Mouse (Mus musculus): Measurements from ENCODE around the gene Robo1. TPM values are rescaled to one million over a fixed set of nuclear protein-coding genes. Genes with fewer than 3 reads are reported as not detected.

Gene Robo1
- polyA plus RNA-seq, 1 experiment from 2014 or later, result 44.5 TPM

DNA sequence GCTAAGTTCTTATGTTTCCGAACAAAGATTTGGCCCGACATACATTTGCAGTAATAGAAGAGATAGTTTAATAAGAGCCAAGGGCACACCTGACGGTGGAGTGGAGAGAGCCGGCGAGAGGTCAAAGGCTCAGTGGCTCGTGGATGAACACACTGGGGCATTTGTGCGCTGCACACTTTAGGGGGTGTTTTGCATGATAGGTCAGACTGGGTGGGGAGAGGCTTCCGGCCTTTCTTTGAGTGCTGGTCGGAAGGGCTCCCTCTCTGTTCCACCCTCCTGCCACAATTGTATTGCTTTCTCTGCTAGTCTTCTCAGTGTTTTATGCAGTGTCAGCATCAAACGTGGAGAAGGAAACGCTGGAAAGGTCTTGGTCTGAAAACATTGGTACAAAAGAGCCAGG is 392.2 kb downstream of the Robo1 start:
- Histone ChIP-seq H3K27ac (replicated peaks) (no peak overlapping the region), H3K9me3 (no peaks in the 10 kb centered on the region), H3K4me3 (no peak overlapping the region), H3K27me3 (replicated peaks; ENCODE audit: low read depth, poor library complexity, severe bottlenecking) (no peaks in the 10 kb centered on the region), H3K36me3 (replicated peaks) (no peaks in the 10 kb centered on the region; the same call in 1 of the 2 replicates), H3K4me1 (peaks cover 49% of the 10 kb centered on the region)
- no peak for DNase-seq (ENCODE audit: low spot score)
- 79% methylated on average over 11 of the region's 11 CpGs for WGBS

DNA sequence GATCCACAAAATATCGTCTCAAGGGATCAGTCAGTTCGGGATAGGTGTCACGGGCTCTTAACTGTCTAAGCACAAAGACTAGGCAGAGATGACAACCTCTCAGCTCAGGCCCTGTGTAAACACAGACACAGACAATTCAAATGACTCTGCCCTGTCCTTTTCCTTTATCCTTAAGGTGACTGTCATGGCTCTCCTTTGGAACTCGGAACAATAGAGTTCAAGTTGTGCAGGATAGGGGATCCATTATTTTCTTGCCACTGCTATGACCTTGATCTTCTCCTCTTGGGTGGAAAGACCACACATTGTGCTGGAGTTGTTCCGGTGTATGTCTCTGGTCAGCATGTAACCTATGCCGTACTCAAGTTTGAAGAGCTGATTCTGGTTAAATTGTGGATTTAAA is 395.4 kb downstream of the Robo1 start:
- 79% methylated on average over 6 of the region's 6 CpGs for WGBS
- Histone ChIP-seq H3K9me3 (no peaks in the 10 kb centered on the region), H3K27me3 (replicated peaks; ENCODE audit: low read depth, poor library complexity, severe bottlenecking) (no peaks in the 10 kb centered on the region), H3K4me3 (no peak overlapping the region), H3K36me3 (replicated peaks) (peaks cover 4% of the 10 kb centered on the region; the same call in 1 of the 2 replicates), H3K27ac (replicated peaks) (no peak overlapping the region), H3K4me1 (peaks cover 38% of the 10 kb centered on the region)
- no peak for DNase-seq (ENCODE audit: low spot score)

DNA sequence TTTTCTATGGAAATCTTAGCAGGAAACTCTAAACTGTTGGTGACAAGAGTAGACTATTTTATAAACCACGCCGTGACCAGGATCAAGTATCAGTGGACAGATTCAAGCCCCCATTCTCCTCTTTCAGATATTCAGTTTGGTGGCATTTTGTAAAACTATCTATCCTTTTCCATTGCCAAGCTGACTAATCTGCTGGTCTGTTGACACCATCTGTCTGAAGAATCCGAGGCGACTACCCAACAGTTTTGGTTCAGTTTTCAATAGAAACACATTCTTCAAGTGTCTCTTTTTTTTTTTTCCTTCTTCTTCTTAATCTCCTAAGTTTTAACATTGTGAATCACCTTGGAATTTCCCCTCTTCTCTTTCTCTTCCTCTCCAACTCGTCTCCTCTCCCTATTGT is 397.7 kb downstream of the Robo1 start:
- WGBS, result 75% methylated on average over 5 of the region's 5 CpGs
- H3K27ac ChIP-seq (replicated peaks), result no peak overlapping the region
- no peaks in the 10 kb centered on the region for H3K9me3 ChIP-seq
- DNase-seq (ENCODE audit: low spot score), result no peak
- H3K27me3 ChIP-seq (replicated peaks; ENCODE audit: low read depth, poor library complexity, severe bottlenecking), result no peaks in the 10 kb centered on the region
- peaks cover 10% of the 10 kb centered on the region for H3K36me3 ChIP-seq (replicated peaks)
- no peak overlapping the region for H3K4me3 ChIP-seq
- H3K4me1 ChIP-seq, result peaks cover 18% of the 10 kb centered on the region

DNA sequence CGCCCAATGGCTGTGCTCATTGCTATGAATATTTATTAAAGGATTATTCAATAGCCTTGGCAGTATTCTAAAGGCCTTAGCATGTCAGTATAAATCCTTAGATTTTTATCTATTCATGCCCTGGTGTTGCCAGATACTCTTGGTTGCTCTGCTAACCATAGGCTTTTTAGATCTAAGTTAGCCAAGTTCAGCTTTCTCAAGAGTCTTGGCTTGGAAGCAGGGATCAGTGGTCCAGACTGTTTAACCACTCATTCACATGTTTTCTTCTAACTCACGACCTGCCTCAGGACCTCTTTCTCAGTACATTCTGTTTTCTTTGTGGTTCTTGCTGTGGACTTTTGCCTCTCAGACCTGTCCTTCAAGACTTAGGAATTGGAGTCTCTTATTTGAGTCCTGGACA is 400.4 kb downstream of the Robo1 start:
- no peak overlapping the region for H3K4me3 ChIP-seq
- H3K36me3 ChIP-seq (replicated peaks), result peaks cover 10% of the 10 kb centered on the region
- 90% methylated on average over 2 of the region's 2 CpGs for WGBS

DNA sequence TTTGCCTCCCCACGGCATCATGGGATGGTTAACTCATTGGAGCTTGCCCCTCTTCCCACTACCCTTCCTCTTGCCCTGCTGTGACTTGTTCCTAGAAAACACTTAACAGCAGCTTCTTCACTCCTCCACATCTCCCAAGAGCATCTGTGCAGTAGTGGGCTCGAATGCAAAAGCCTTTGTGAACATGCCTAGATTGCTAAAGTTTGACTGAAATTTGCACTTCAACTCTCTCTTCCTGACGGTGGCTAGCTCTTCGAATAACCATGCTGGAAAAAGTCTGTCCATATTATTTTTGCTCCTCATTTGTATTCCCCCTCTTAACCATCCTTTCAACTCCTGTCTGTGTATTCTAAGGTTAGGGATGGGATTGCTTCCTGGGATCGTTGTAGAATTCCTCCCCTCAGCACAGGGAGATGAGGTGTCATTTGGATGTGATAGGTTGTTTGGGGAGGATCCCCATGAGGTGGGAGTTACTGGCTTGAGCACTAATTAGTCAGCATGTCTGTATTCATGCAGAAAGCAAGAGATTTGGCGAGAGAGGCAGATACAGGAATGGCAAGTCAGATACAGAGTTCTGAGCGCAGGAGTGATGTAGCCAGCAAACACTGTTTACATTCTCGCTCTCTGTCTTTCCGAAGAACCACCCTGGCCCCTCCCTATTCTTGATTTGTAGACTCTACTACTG is 409.2 kb downstream of the Robo1 start:
- Histone ChIP-seq H3K27me3 (replicated peaks; ENCODE audit: low read depth, poor library complexity, severe bottlenecking) (no peaks in the 10 kb centered on the region), H3K27ac (replicated peaks) (no peak overlapping the region), H3K9me3 (no peaks in the 10 kb centered on the region), H3K4me3 (no peak overlapping the region), H3K36me3 (replicated peaks) (no peaks in the 10 kb centered on the region), H3K4me1 (peaks cover 40% of the 10 kb centered on the region)
- no peak for DNase-seq (ENCODE audit: low spot score)
- WGBS, result 85% methylated on average over 9 of the region's 9 CpGs

More for the DNA sequence above, 400.4 kb downstream of the Robo1 start:
- Histone ChIP-seq H3K27ac (replicated peaks) (no peak overlapping the region), H3K9me3 (no peaks in the 10 kb centered on the region), H3K4me1 (peaks cover 20% of the 10 kb centered on the region), H3K27me3 (replicated peaks; ENCODE audit: low read depth, poor library complexity, severe bottlenecking) (no peaks in the 10 kb centered on the region)
- no peak for DNase-seq (ENCODE audit: low spot score)

DNA sequence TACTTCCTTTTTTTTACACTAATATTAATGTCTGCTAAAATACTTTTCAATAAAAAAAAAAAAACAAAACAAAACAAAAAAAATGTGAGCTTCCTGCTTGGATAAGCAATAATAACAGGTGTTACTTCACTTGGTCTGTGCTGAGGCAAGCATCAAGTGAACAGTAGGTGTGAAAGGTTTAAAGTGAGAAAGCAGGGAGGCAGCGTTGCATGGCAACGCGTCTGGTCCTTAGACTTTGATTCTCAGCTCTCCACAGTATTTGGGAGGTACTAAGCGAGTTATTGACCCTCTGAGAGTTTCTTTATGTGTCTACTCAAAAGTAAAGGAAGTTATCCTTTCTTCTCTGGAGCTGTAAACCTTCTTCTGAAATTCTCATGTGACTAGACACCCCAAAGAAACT is 411.0 kb downstream of the Robo1 start:
- H3K9me3 ChIP-seq, result no peaks in the 10 kb centered on the region
- no peak for DNase-seq (ENCODE audit: low spot score)
- 92% methylated on average over 4 of the region's 4 CpGs for WGBS
- H3K27ac ChIP-seq (replicated peaks), result no peak overlapping the region
- 0 out of 2 replicates have a peak, but pooled peaks cover under 1% of the 10 kb centered on the region for H3K36me3 ChIP-seq (replicated peaks)
- H3K27me3 ChIP-seq (replicated peaks; ENCODE audit: low read depth, poor library complexity, severe bottlenecking), result no peaks in the 10 kb centered on the region
- peaks cover 38% of the 10 kb centered on the region for H3K4me1 ChIP-seq
- H3K4me3 ChIP-seq, result no peak overlapping the region

DNA sequence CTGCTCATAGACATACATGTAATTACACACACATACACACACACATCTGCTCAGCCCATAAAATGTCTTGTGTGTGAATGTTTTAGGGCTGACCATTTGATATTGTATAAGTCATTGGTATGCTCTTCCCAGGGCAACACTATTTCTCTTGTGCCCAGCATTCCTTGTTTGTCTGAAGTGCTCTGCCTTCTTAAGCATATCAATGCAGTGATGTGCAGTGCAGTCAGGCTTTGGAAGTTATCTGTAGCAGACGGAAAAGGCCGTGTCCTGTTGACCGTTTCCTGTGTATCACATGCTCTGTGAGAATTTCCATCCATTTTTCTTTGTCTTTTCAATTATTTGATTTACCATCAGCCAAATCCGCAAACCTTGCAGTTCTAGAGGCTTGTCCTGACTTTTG is 412.9 kb downstream of the Robo1 start:
- H3K36me3 ChIP-seq (replicated peaks), result 0 out of 2 replicates have a peak, but pooled peaks cover 2% of the 10 kb centered on the region
- no peak for DNase-seq (ENCODE audit: low spot score)
- WGBS, result 87% methylated on average over 4 of the region's 4 CpGs

DNA sequence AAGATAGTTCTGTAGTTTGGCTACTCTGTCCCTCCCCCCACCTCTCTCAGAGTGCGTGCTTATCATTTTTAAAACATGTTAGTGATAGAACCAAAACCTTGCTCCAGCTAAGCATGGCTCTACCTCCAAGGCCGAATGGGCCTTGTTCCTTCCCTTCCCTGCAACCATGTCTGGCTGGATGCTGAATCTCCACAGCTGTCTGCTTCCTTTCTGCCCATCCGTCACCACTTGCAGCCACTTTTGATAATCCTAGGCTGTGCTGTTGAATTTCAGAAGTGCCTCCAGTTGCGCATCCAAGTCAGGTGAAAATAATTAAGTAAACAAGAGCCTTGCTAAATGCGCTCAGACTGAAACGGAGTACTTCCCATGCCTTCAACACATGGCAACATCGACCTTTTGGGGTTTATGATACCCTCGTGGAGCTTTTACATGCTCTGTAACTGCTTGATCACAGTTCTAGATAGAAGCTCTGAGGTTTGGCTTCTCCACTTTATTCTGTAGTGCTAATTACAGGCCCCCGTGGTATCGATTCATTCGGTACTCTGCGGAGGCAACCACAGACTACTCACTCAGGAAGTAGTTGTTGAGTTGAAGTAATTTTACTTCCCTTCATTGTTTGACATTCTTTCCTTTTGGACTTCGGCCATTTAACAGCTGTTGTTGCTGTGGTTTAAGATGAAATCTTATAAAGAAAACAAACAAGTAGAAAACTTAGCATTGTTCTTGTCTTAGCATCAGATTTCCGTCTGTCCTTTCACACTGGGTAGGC is 413.8 kb downstream of the Robo1 start:
- Histone ChIP-seq H3K4me1 (peaks cover 31% of the 10 kb centered on the region), H3K36me3 (replicated peaks) (0 out of 2 replicates have a peak, but pooled peaks cover 2% of the 10 kb centered on the region), H3K4me3 (no peak overlapping the region), H3K9me3 (no peaks in the 10 kb centered on the region), H3K27ac (replicated peaks) (0 out of 2 replicates have a peak overlapping the region, but pooled peaks have one; percentile 30), H3K27me3 (replicated peaks; ENCODE audit: low read depth, poor library complexity, severe bottlenecking) (no peaks in the 10 kb centered on the region)
- WGBS, result 74% methylated on average over 14 of the region's 14 CpGs
- DNase-seq (ENCODE audit: low spot score), result no peak

More for the DNA sequence above, 412.9 kb downstream of the Robo1 start:
- Histone ChIP-seq H3K4me3 (no peak overlapping the region), H3K9me3 (no peaks in the 10 kb centered on the region), H3K27me3 (replicated peaks; ENCODE audit: low read depth, poor library complexity, severe bottlenecking) (no peaks in the 10 kb centered on the region), H3K27ac (replicated peaks) (no peak overlapping the region), H3K4me1 (peaks cover 32% of the 10 kb centered on the region)

DNA sequence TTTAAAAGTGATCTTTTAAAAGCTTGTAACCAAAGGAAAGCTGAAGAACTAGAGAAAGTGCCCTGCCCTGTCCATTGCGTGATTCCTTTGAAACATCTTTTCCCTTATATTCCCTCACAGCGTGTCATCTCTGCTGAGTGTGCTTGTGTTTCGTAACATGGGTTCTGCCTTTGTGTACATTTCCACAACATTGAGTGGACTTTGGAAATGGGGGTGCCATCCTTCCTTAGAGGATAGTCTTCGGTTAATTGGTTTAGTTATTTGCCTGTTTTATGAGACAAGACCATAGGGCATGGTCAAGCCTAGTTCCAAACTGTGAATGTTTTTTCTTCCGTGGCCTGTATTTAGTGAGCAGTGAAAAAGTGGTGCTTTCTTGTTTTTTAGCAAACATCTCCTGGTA is 426.1 kb downstream of the Robo1 start:
- 89% methylated on average over 5 of the region's 5 CpGs for WGBS
- Histone ChIP-seq H3K27ac (replicated peaks) (no peak overlapping the region), H3K9me3 (no peaks in the 10 kb centered on the region)

DNA sequence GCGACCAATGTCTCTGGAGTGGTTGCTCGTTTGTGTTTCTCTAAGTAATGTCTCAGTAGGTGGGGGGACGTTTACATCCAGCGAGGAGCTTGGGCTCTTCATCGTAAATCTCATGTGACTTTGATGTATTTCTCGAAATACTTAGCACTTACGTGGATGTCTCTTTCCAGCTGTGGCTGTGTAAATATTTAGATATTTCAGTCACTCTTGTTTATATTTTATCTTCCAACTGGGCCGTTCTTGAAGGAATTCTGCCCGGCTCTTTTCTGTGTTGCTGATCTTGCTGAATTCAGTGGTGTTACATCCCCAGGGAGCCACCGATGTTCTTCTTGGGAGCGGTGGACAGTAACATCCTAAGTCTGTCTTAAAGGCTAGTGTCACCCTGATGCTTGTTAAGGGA is 427.1 kb downstream of the Robo1 start:
- no peak overlapping the region for H3K27ac ChIP-seq (replicated peaks)
- H3K36me3 ChIP-seq (replicated peaks), result no peaks in the 10 kb centered on the region
- peaks cover 9% of the 10 kb centered on the region for H3K4me1 ChIP-seq
- no peaks in the 10 kb centered on the region for H3K27me3 ChIP-seq (replicated peaks; ENCODE audit: low read depth, poor library complexity, severe bottlenecking)
- 81% methylated on average over 11 of the region's 11 CpGs for WGBS
- no peak overlapping the region for H3K4me3 ChIP-seq
- H3K9me3 ChIP-seq, result no peaks in the 10 kb centered on the region
- no peak for DNase-seq (ENCODE audit: low spot score)

More for the DNA sequence above, 426.1 kb downstream of the Robo1 start:
- no peaks in the 10 kb centered on the region for H3K27me3 ChIP-seq (replicated peaks; ENCODE audit: low read depth, poor library complexity, severe bottlenecking)
- DNase-seq (ENCODE audit: low spot score), result no peak
- peaks cover 9% of the 10 kb centered on the region for H3K4me1 ChIP-seq
- H3K4me3 ChIP-seq, result no peak overlapping the region
- H3K36me3 ChIP-seq (replicated peaks), result no peaks in the 10 kb centered on the region

DNA sequence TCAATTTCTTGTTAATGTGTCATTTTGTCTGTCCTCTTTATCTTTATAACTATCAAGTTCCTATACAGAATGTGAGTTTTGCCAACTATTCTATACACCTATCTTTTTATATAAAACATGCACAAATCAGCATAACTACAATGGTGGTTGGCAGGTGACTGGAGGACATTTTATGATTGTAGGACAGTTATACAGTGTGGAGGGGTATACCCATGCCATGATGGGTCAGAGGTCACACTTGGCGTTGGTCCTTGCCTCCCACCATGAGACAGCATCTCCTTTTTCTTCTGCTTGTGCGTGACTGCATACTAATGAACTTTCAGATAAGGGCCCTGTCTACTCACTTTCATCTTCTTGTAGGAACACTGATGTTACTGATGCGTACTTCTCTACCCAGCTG is 427.5 kb downstream of the Robo1 start:
- 86% methylated on average over 3 of the region's 3 CpGs for WGBS
- H3K27ac ChIP-seq (replicated peaks), result no peak overlapping the region
- no peak for DNase-seq (ENCODE audit: low spot score)
- H3K4me3 ChIP-seq, result no peak overlapping the region
- H3K4me1 ChIP-seq, result peaks cover 9% of the 10 kb centered on the region
- no peaks in the 10 kb centered on the region for H3K9me3 ChIP-seq
- no peaks in the 10 kb centered on the region for H3K36me3 ChIP-seq (replicated peaks)
- no peaks in the 10 kb centered on the region for H3K27me3 ChIP-seq (replicated peaks; ENCODE audit: low read depth, poor library complexity, severe bottlenecking)

DNA sequence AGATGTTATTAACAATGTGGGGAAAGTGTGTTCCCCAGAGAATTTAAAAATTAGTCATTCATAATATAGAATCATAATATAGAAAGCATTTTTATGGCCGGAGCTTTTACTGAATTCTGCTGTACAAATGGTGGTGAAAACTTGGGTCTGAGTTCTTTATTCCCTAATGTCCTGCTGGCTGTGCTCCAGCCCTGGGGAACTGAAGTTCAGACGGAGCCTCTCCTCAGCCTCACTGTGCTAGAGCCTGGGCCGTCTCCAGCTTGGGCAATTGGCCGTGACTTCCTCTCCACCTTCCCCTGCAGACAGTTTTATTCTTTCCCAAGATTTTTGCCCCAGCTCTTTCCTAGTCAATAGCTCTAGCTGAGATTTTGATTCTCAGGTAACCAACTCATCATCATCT is 429.0 kb downstream of the Robo1 start:
- 48% methylated on average over 4 of the region's 4 CpGs for WGBS
- H3K4me3 ChIP-seq, result no peak overlapping the region

DNA sequence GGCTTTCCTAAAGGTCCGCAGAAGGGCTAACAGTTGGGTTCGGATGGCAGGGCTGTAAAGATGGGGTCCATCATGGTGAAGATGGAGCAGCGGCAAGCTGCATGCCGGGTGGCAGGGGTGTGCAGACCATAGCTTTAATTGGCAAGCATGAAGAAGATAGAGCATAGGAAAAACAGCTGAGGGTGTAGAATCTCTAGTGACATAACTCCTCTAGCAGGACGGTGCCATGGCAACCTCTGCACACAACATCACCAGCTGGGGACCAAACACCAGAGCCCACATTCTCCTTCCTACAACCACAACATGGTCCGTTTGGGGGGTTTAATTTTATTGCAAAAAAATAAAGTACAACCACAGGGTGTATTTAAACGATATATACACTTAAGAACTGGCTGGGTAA is 432.1 kb downstream of the Robo1 start:
- peaks cover 9% of the 10 kb centered on the region for H3K4me1 ChIP-seq
- no peaks in the 10 kb centered on the region for H3K27me3 ChIP-seq (replicated peaks; ENCODE audit: low read depth, poor library complexity, severe bottlenecking)
- H3K27ac ChIP-seq (replicated peaks), result no peak overlapping the region
- WGBS, result 90% methylated on average over 7 of the region's 7 CpGs
- H3K9me3 ChIP-seq, result peaks cover 10% of the 10 kb centered on the region
- no peak for DNase-seq (ENCODE audit: low spot score)
- peaks cover 39% of the 10 kb centered on the region for H3K36me3 ChIP-seq (replicated peaks)
- H3K4me3 ChIP-seq, result no peak overlapping the region

More for the DNA sequence above, 429.0 kb downstream of the Robo1 start:
- no peak for DNase-seq (ENCODE audit: low spot score)
- Histone ChIP-seq H3K9me3 (peaks cover 1% of the 10 kb centered on the region; the same call in 1 of the 2 replicates), H3K4me1 (peaks cover 9% of the 10 kb centered on the region), H3K36me3 (replicated peaks) (peaks cover 11% of the 10 kb centered on the region), H3K27ac (replicated peaks) (no peak overlapping the region), H3K27me3 (replicated peaks; ENCODE audit: low read depth, poor library complexity, severe bottlenecking) (no peaks in the 10 kb centered on the region)
